ENCODE assay signal across 8 mouse cellular contexts in the genomic region with DNA sequence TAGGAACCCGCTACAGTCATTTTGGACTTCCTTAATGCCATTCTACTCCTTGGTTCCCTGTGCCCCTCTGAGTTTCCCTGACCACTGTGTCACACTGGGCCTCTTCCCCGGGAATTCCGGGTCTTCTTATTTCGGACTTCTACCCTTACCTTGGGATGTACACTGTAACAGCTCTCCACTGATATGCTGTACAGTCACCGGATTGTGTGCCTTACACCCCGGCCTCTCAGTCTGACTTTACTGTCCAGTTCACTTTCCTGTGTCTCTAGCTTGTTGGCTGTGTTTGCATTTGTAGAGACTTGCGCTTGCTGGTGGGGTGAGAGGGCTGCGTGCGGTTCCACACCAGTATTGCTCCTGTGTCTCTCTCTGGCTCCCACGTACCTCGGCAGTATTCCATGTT. TPM values are rescaled to one million over a fixed set of nuclear protein-coding genes. Genes with fewer than 3 reads are reported as not detected.
DNase-seq lines count a peak whose midpoint lies in the region; ATAC-seq and TF ChIP-seq lines count a peak whose summit lies in the region.

No protein-coding gene starts in this region.

- H3K27me3 ChIP-seq in thymus, adult 2 months (ENCODE audit: control insufficient read depth, insufficient read depth, low read length), result no peaks in the 10 kb centered on the region
- H3K27me3 ChIP-seq in limb, embryonic 15.5 days, result no peaks in the 10 kb centered on the region

- peak overlapping the region; percentile 74 for H3K4me2 ChIP-seq in limb, embryonic 15.5 days

- DNase-seq in gastrocnemius, adult 2 months, result no peak
- no peak for DNase-seq in gastrocnemius, postnatal 10 days
- DNase-seq in thymus, adult 2 months, result no peak
- no peak for DNase-seq in thymus, postnatal 4 days
- DNase-seq in urinary bladder, postnatal 25 days (ENCODE audit: low spot score), result no peak
- DNase-seq in yolk sac, embryonic 10.5 days (ENCODE audit: low spot score), result no peak
- no peak for DNase-seq in testis, postnatal 14 days (ENCODE audit: low spot score)

- WGBS in thymus, adult 2 months, result 19% methylated on average over 11 of the region's 11 CpGs
- 7% methylated on average over 11 of the region's 11 CpGs for WGBS in limb, embryonic 15.5 days

- ATAC-seq in limb, embryonic 15.5 days (ENCODE audit: insufficient number of reproducible peaks, low FRiP score, low TSS enrichment, low read depth), result no peak

- peak overlapping the region; percentile 76 for H3K9ac ChIP-seq in limb, embryonic 15.5 days

- TF ChIP-seq POLR2A in thymus, adult 2 months (IDR thresholded peaks at IDR 0.05; ENCODE audit: control insufficient read depth, extremely low read depth, insufficient read depth, low read length, poor library complexity), result no peak

- no peak for TF ChIP-seq CTCF in gastrocnemius, adult 2 months (IDR thresholded peaks at IDR 0.05)
- no peak for TF ChIP-seq CTCF in thymus, adult 2 months (IDR thresholded peaks at IDR 0.05; ENCODE audit: borderline replicate concordance, control insufficient read depth, extremely low read depth, insufficient read depth, low read length, poor library complexity)

- intact Hi-C loops in gastrocnemius, adult 2 months (cut with DNase I), result no loop called here

- H3K27ac ChIP-seq in gastrocnemius, adult 2 months, result peak overlapping the region; percentile 96
- no peak overlapping the region for H3K27ac ChIP-seq in thymus, adult 2 months (ENCODE audit: control insufficient read depth, insufficient read depth, low read length)
- H3K27ac ChIP-seq in limb, embryonic 15.5 days, result peak overlapping the region; percentile 88

- peaks cover 4% of the 10 kb centered on the region; the same call in 1 of the 2 replicates for H3K36me3 ChIP-seq in thymus, adult 2 months (ENCODE audit: control insufficient read depth, insufficient read depth, low read length)
- H3K36me3 ChIP-seq in limb, embryonic 15.5 days, result peaks cover 52% of the 10 kb centered on the region

- H3K9me3 ChIP-seq in limb, embryonic 15.5 days, result no peaks in the 10 kb centered on the region

- H3K4me1 ChIP-seq in thymus, adult 2 months (replicated peaks; ENCODE audit: control insufficient read depth, insufficient read depth, low read length), result peaks cover 15% of the 10 kb centered on the region
- H3K4me1 ChIP-seq in limb, embryonic 15.5 days, result peaks cover 29% of the 10 kb centered on the region

- H3K4me3 ChIP-seq in gastrocnemius, adult 2 months, result peak overlapping the region; percentile 90
- peak overlapping the region; percentile 82 for H3K4me3 ChIP-seq in thymus, adult 2 months (ENCODE audit: control insufficient read depth, insufficient read depth, low read length)
- peak overlapping the region; percentile 84 for H3K4me3 ChIP-seq in limb, embryonic 15.5 days

RNA-seq across cellular contexts. Expression of a gene that starts 0.8 kb away (rescaled TPM):
- total RNA-seq in gastrocnemius, adult 2 months (2021), result 1 to 10 TPM; 3.4 to 6.2 TPM
- total RNA-seq in gastrocnemius, postnatal 10 days (2021), result 10 to 100 TPM; 11.7 to 15.9 TPM
- 72.3 and 73.1 TPM in 2 replicates for polyA plus RNA-seq in thymus, adult 2 months (2012; rRNA removed)
- polyA plus RNA-seq in limb, embryonic 15.5 days (2015; fragmentation: Nextera tagmentation; extraction: Ambion mirVana), result 41.8 and 42.7 TPM in 2 replicates

RNA-seq across cellular contexts. Expression of a gene that starts 1.0 kb away (rescaled TPM):
- 1 to 10 TPM; 7.3 TPM for total RNA-seq in gastrocnemius, adult 2 months (2021)
- total RNA-seq in gastrocnemius, postnatal 10 days (2021), result 1 to 10 TPM; 4.2 to 5.6 TPM
- polyA plus RNA-seq in thymus, adult 2 months (2012; rRNA removed), result 11.9 and 13.5 TPM in 2 replicates
- 4.0 and 4.6 TPM in 2 replicates for polyA plus RNA-seq in limb, embryonic 15.5 days (2015; fragmentation: Nextera tagmentation; extraction: Ambion mirVana)

RNA-seq across cellular contexts. Expression of a gene that starts 9.9 kb away (rescaled TPM):
- total RNA-seq in gastrocnemius, adult 2 months (2021), result 10 to 100 TPM; 32.2 to 35.7 TPM
- total RNA-seq in gastrocnemius, postnatal 10 days (2021), result 10 to 100 TPM; 23.4 to 27.6 TPM
- polyA plus RNA-seq in thymus, adult 2 months (2012; rRNA removed), result 102 and 106 TPM in 2 replicates
- 47.1 and 48.6 TPM in 2 replicates for polyA plus RNA-seq in limb, embryonic 15.5 days (2015; fragmentation: Nextera tagmentation; extraction: Ambion mirVana)

RNA-seq across cellular contexts. Expression of a gene that starts 11.6 kb away (rescaled TPM):
- total RNA-seq in gastrocnemius, adult 2 months (2021), result 10 to 100 TPM; 23.5 to 27.2 TPM
- total RNA-seq in gastrocnemius, postnatal 10 days (2021), result 10 to 100 TPM; 37.7 to 49.7 TPM
- 79.6 and 92.0 TPM in 2 replicates for polyA plus RNA-seq in thymus, adult 2 months (2012; rRNA removed)
- 155 and 160 TPM in 2 replicates for polyA plus RNA-seq in limb, embryonic 15.5 days (2015; fragmentation: Nextera tagmentation; extraction: Ambion mirVana)

RNA-seq across cellular contexts. Expression of a gene that starts 23.5 kb away (rescaled TPM):
- total RNA-seq in gastrocnemius, adult 2 months (2021), result 10 to 100 TPM in 1 of 2 experiments, 1 to 10 TPM in 1; 7.9 to 10.4 TPM
- total RNA-seq in gastrocnemius, postnatal 10 days (2021), result 10 to 100 TPM in 1 of 2 experiments, 1 to 10 TPM in 1; 9.1 to 11.2 TPM
- polyA plus RNA-seq in thymus, adult 2 months (2012; rRNA removed), result 39.4 and 42.0 TPM in 2 replicates
- polyA plus RNA-seq in limb, embryonic 15.5 days (2015; fragmentation: Nextera tagmentation; extraction: Ambion mirVana), result 29.3 and 30.0 TPM in 2 replicates
